Mouse (Mus musculus) limb, embryonic 14.5 days (tissue): ENCODE results near the gene Vsig10. TPM values are rescaled to one million over a fixed set of nuclear protein-coding genes. Genes with fewer than 3 reads are reported as not detected.

ENCODE experiments used
- ATAC-seq: fragments of 200-750 bp; cut with Nextera tagmentation; 2 replicates; pipeline ENCODE4 v1.8.0; 2017; ENCODE audit warnings: low read depth, moderate number of reproducible peaks, moderate TSS enrichment; ENCODE audit not compliant: low FRiP score
- DNase-seq: peaks from one replicate; pipeline ENCODE4 v3.0.0-alpha.2; 2015; ENCODE audit warnings: low spot score
- H3K27ac ChIP-seq: fragments of 300-500 bp; sonication (generic); replicated peaks from 2 replicates; pipeline ENCODE4 v1.5.1; 2014; ENCODE audit warnings: low read depth, mild to moderate bottlenecking, low read length, moderate library complexity, mixed read lengths
- H3K27me3 ChIP-seq: fragments of 300-500 bp; sonication (generic); 2 replicates; pipeline ENCODE4 v1.6.1; 2014; ENCODE audit warnings: low read length, mixed read lengths; ENCODE audit not compliant: control insufficient read depth, insufficient read depth
- H3K36me3 ChIP-seq: fragments of 300-500 bp; sonication (generic); 2 replicates; pipeline ENCODE4 v1.6.1; 2014; ENCODE audit warnings: mild to moderate bottlenecking, low read length, moderate library complexity, mixed read lengths; ENCODE audit not compliant: control insufficient read depth, insufficient read depth
- H3K4me1 ChIP-seq: fragments of 300-500 bp; sonication (generic); 2 replicates; pipeline ENCODE4 v1.6.1; 2014; ENCODE audit warnings: antibody characterized with exemption, low read length, mixed read lengths; ENCODE audit not compliant: control insufficient read depth, insufficient read depth
- H3K4me2 ChIP-seq: fragments of 300-500 bp; sonication (generic); replicated peaks from 2 replicates; pipeline ENCODE4 v1.6.1; 2014; ENCODE audit warnings: low read depth, mild to moderate bottlenecking, low read length, moderate library complexity; ENCODE audit not compliant: severe bottlenecking
- H3K4me3 ChIP-seq: fragments of 300-500 bp; sonication (generic); replicated peaks from 2 replicates; pipeline ENCODE4 v1.5.1; 2014; ENCODE audit warnings: low read length
- H3K9ac ChIP-seq: fragments of 300-500 bp; sonication (generic); 2 replicates; pipeline ENCODE4 v1.6.1; 2014; ENCODE audit warnings: mild to moderate bottlenecking, low read depth, low read length, moderate library complexity; ENCODE audit not compliant: severe bottlenecking
- H3K9me3 ChIP-seq: fragments of 300-500 bp; sonication (generic); 2 replicates; pipeline ENCODE4 v1.6.1; 2016; ENCODE audit warnings: low read length; ENCODE audit not compliant: control insufficient read depth
- POLR2A ChIP-seq: fragments of 200-500 bp; IDR thresholded peaks from 2 replicates; pipeline ENCODE4 v1.8.0; 2012; ENCODE audit warnings: inconsistent platforms, mild to moderate bottlenecking, moderate library complexity, borderline replicate concordance; ENCODE audit not compliant: insufficient read depth, insufficient read length; ENCODE audit errors: extremely low read depth
- WGBS: fragments of 180-500 bp; shearing (Covaris S2); extraction: QIAGEN DNeasy Blood & Tissue Kit; methylation state at CpG from one replicate; pipeline ENCODE4 v1.1.7; 2014; 5-methylcytosine and 5-hydroxymethylcytosine counted together
- polyA plus RNA-seq, 2 experiments: library from polyadenylated mRNA; depleted of rRNA in 1 of 2; stranded (reverse) in 1 of 2; unstranded in 1 of 2; fragments of >200 nt; fragmentation: Nextera tagmentation in 1 of 2; extraction: Ambion mirVana in 1 of 2; gene quantifications; 2 replicates each; pipeline versions ENCODE4 v1.2.1 to v1.2.3; 2012 to 2014

The Vsig10 gene
- polyA plus RNA-seq, 2 experiments, result 4.5 to 10.3 TPM

DNA sequence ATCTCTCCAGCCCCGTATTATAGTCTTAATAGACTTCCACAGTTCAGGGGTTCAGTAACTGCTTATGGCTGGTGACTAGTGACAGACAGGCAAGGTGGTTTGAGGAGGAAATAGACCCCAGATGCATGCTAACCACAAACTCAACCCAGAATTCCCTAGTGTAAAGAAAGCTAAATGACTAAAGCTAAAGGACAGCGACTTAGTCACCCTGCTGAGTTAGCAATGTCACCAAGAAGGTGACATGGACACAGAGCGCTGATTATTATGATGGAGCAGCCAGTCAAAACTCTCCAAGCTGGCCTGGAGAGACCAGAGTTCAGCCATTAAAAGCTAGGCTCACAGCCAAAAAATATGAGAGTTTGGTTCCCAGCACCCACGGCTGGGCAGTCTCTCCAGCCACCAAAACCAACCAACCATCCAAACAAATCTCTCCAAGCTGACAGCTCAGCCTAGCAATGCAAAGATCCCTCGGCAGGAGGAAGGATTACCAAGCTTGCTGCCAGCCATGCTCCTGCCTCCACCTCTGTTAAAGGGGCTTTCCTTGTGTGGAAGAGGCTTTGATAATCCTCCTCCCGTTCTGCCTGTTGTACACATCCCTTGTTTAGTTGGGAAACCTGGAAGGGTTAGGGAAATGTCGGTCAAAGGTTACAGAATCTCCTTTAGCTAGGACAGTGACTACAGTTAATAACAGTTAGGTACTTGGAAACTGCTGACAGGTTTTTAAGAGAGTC, 40.8 kb downstream of the Vsig10 start:
- Histone ChIP-seq H3K9ac (no peak overlapping the region), H3K27ac (no peak overlapping the region), H3K27me3 (no peaks in the 10 kb centered on the region), H3K4me3 (no peak overlapping the region), H3K4me1 (peaks cover 23% of the 10 kb centered on the region), H3K9me3 (no peaks in the 10 kb centered on the region), H3K36me3 (peaks cover 12% of the 10 kb centered on the region; the same call in 1 of the 2 replicates), H3K4me2 (no peak overlapping the region)
- no peak for TF ChIP-seq POLR2A
- DNase-seq (no peak), ATAC-seq (no peak)
- WGBS, result 40% methylated on average over 7 of the region's 7 CpGs

DNA sequence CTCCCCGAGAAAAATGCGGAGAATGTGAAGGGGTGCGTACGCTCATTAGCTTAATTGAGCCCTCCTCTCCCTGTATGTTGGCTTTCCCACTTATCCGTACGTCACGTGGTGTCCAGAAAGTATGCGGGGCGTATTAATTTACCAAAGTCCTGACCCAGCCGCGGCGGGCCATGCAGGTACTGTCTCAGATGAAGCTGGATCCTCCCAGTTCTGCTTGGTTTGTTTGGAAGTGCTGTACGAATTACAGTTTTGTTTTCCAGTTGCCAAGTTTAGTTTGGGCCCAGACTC, 41.3 kb downstream of the Vsig10 start:
- Histone ChIP-seq H3K27ac (no peak overlapping the region), H3K36me3 (peaks cover 17% of the 10 kb centered on the region), H3K4me1 (peaks cover 23% of the 10 kb centered on the region), H3K9me3 (no peaks in the 10 kb centered on the region), H3K27me3 (no peaks in the 10 kb centered on the region), H3K4me2 (no peak overlapping the region), H3K9ac (no peak overlapping the region), H3K4me3 (no peak overlapping the region)
- TF ChIP-seq POLR2A, result no peak
- 52% methylated on average over 13 of the region's 13 CpGs for WGBS
- DNase-seq (no peak), ATAC-seq (no peak)

DNA sequence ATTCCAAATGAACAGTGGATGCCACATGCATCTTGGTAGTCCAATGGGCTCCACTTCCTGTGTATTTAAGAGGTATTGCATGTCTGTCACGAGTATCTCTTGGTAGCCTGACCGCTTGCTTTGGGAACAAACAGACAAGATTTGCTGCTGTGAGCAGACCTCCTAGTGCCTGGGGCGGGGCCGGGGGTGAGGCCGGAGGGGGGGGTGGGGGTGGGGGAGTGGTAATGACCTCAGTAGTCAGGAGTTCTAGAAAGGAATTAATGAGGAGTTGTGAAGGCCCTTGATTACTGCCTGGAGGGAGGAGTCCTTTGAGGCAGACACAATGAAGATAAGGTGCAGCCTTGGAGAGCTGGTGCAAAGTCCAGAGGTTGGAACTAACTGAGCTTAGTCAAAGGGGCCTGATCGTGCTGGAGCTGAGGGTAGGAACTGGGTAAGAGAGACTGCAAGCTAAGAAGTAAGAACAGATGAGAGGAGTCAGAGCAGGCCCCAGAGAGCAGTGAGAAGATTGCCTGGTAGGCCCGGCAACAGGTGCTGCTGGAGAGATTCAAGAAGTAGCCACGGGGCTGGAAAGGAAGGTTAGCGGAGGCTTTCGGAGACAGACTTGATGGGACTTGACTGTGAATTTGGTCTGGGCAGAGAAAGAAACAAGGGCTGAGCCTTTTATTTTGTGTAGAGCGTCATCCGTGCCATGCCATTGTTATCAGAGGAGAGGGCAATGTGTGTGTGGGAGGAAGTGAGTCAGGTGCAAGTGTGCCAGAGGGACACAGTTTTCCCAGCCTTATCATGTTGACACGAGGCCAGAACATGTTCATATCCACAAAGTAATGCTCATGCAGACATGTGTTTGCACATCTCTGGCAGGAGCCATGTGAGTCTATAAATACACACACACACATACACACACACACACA, 42.0 kb downstream of the Vsig10 start:
- peaks cover 24% of the 10 kb centered on the region for H3K36me3 ChIP-seq
- no peaks in the 10 kb centered on the region for H3K27me3 ChIP-seq
- ATAC-seq, result no peak
- H3K9me3 ChIP-seq, result no peaks in the 10 kb centered on the region
- DNase-seq, result no peak
- H3K4me3 ChIP-seq, result no peak overlapping the region
- H3K4me1 ChIP-seq, result peaks cover 20% of the 10 kb centered on the region
- no peak overlapping the region for H3K27ac ChIP-seq
- H3K9ac ChIP-seq, result no peak overlapping the region
- WGBS, result 45% methylated on average over 13 of the region's 13 CpGs
- TF ChIP-seq POLR2A, result no peak
- H3K4me2 ChIP-seq, result no peak overlapping the region

DNA sequence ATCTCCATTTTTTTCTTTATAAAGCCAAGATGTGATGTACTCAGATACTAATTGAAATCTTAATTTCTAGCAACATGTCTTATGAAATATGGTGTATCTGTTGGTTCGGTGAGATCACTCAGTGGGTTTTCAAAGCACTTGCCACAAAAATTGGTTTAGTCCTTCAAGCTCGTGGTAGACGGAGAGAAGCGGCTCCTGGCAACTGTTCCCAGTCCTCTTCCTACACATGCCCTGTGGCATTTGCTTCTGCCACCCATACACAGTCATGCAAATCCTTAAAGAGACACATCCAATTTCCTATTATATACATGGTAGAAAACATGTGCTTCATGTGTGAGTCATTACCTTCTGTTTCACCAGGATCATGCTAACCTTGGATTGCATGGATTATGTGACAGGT, 42.7 kb downstream of the Vsig10 start:
- Histone ChIP-seq H3K36me3 (peaks cover 29% of the 10 kb centered on the region), H3K4me3 (no peak overlapping the region), H3K27me3 (no peaks in the 10 kb centered on the region), H3K4me1 (peaks cover 15% of the 10 kb centered on the region), H3K9me3 (no peaks in the 10 kb centered on the region), H3K27ac (no peak overlapping the region), H3K9ac (no peak overlapping the region), H3K4me2 (no peak overlapping the region)
- WGBS, result 80% methylated on average over 4 of the region's 4 CpGs
- ATAC-seq, result no peak
- DNase-seq, result no peak
- TF ChIP-seq POLR2A, result no peak

DNA sequence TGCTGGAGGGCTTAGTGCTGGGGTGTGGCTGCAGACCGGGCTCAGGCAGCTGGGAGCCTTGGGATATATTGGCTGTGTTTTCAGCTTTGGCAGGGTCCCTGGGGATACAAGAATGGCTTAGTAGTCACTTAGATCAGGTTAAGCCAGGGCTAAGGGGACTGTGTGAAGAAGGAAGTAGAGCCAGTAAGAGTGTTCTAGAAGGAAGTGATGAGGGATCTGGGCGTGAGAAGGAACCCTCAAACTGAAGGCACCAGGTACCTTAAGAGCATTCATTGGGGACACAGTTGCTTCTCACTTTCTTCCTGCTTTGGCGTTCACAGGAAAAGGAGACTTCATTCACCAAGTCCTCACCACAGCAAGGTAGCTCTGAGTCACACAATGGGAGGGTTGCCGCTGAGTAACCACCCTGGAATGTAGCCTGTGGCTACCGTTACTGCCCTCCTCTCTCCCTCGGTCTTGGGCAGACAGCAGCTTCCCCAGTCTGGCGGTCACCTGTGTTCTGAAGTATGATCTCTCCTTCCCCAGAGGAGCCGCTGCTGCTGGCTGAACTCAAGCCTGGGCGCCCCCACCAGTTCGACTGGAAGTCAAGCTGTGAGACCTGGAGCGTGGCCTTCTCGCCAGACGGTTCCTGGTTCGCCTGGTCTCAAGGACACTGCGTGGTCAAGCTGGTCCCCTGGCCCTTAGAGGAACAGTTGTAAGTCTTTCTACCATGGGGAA, 44.3 kb downstream of the Vsig10 start:
- H3K9ac ChIP-seq, result no peak overlapping the region
- no peak overlapping the region for H3K27ac ChIP-seq
- DNase-seq (no peak), ATAC-seq (no peak)
- H3K36me3 ChIP-seq, result peaks cover 35% of the 10 kb centered on the region
- 60% methylated on average over 15 of the region's 15 CpGs for WGBS
- no peak overlapping the region for H3K4me2 ChIP-seq
- H3K4me3 ChIP-seq, result no peak overlapping the region
- no peak for TF ChIP-seq POLR2A
- peaks cover 13% of the 10 kb centered on the region for H3K4me1 ChIP-seq
- no peaks in the 10 kb centered on the region for H3K27me3 ChIP-seq
- H3K9me3 ChIP-seq, result no peaks in the 10 kb centered on the region
